Mouse (Mus musculus) cerebellum, adult 2 months (tissue): ENCODE results near the gene Cd81. TPM values are rescaled to one million over a fixed set of nuclear protein-coding genes. Genes with fewer than 3 reads are reported as not detected.

Experiments used
- DNase-seq, 2 experiments: peaks; one replicate each; pipeline ENCODE4 v3.0.0; 2021
- H3K27ac ChIP-seq: fragments of 200-500 bp; 2 replicates; pipeline ENCODE4 v1.5.1; 2012; ENCODE audit warnings: low read length, control low read depth, inconsistent platforms; ENCODE audit not compliant: insufficient read depth
- H3K27me3 ChIP-seq: fragments of 200-500 bp; 2 replicates; pipeline ENCODE4 v1.6.1; 2012; ENCODE audit warnings: inconsistent platforms, mild to moderate bottlenecking, low read length, moderate library complexity; ENCODE audit not compliant: control insufficient read depth, insufficient read depth
- H3K4me1 ChIP-seq: fragments of 200-500 bp; 2 replicates; pipeline ENCODE4 v1.6.1; 2011; ENCODE audit warnings: low read length; ENCODE audit not compliant: control insufficient read depth, insufficient read depth
- H3K4me3 ChIP-seq: fragments of 200-500 bp; replicated peaks from 2 replicates; pipeline ENCODE3; 2011; ENCODE audit warnings: mild to moderate bottlenecking, low read depth, low read length, control low read depth; ENCODE audit not compliant: insufficient read depth
- CTCF ChIP-seq: fragments of 200-500 bp; IDR thresholded peaks from 2 replicates; pipeline ENCODE4 v1.5.1; 2011; ENCODE audit warnings: low read depth, mild to moderate bottlenecking, control low read depth, low read length, moderate library complexity, borderline replicate concordance; ENCODE audit not compliant: insufficient read depth
- POLR2A ChIP-seq: fragments of 200-500 bp; IDR thresholded peaks from 2 replicates; pipeline ENCODE4 v1.6.1; 2011; ENCODE audit warnings: low read length, control low read depth, borderline replicate concordance; ENCODE audit not compliant: insufficient read depth
- WGBS: fragments of 180-500 bp; shearing (Covaris S2); methylation state at CpG from one replicate; pipeline ENCODE4 v1.1.7; 2018; 5-methylcytosine and 5-hydroxymethylcytosine counted together
- polyA plus RNA-seq: library from polyadenylated mRNA; depleted of rRNA; stranded (reverse); fragments of >200 nt; gene quantifications from 2 replicates; pipeline ENCODE4 v1.2.3, GENCODE M21; 2012; rRNA removed

Gene Cd81
- 841 and 916 TPM in 2 replicates for polyA plus RNA-seq

GRCm38 (mm10) chr7:143052626-143053007, at the start of gene Cd81:
Gene Cd81 (plus strand): TSS chr7:143052739.
- no peaks in the 10 kb centered on the region for H3K27me3 ChIP-seq

GRCm38 (mm10) chr7:143004727-143005343, 47.7 kb upstream of the Cd81 start, which contains the start of gene Tspan32:
Gene Tspan32 (plus strand): TSS chr7:143005046.
- Histone ChIP-seq H3K4me1 (peaks cover 9% of the 10 kb centered on the region; the same call in 1 of the 2 replicates), H3K27ac (no peak within 1 kb of the TSS), H3K27me3 (no peaks in the 10 kb centered on the region), H3K4me3 (no peak within 1 kb of the TSS)
- TF ChIP-seq POLR2A (no peak), CTCF (no peak)
- WGBS, result 67% methylated on average over 4 of the region's 4 CpGs
- DNase-seq, result no peak

More at GRCm38 (mm10) chr7:143052626-143053007, at the start of gene Cd81:
- peaks cover 19% of the 10 kb centered on the region for H3K4me1 ChIP-seq
- peak; percentile 73 for TF ChIP-seq POLR2A
- TF ChIP-seq CTCF, result no peak
- WGBS, result under 1% methylated on average over 37 of the region's 37 CpGs
- peak; percentile 73 to 79 for DNase-seq
- H3K4me3 ChIP-seq, result peak within 1 kb of the TSS; percentile 93
- H3K27ac ChIP-seq, result peak within 1 kb of the TSS; percentile 89

GRCm38 (mm10) chr7:143005344-143006096, 47.0 kb upstream of the Cd81 start:
- DNase-seq, result no peak
- no peaks in the 10 kb centered on the region for H3K27me3 ChIP-seq
- 96% methylated on average over 6 of the region's 6 CpGs for WGBS
- H3K27ac ChIP-seq, result no peak overlapping the region
- H3K4me1 ChIP-seq, result peaks cover 9% of the 10 kb centered on the region; the same call in 1 of the 2 replicates
- H3K4me3 ChIP-seq, result no peak overlapping the region
- no peak for TF ChIP-seq CTCF
- TF ChIP-seq POLR2A, result no peak

GRCm38 (mm10) chr7:143006097-143006755, 46.3 kb upstream of the Cd81 start:
- Histone ChIP-seq H3K4me3 (no peak overlapping the region), H3K27me3 (no peaks in the 10 kb centered on the region), H3K27ac (no peak overlapping the region), H3K4me1 (peaks cover 9% of the 10 kb centered on the region; the same call in 1 of the 2 replicates)
- TF ChIP-seq POLR2A (no peak), CTCF (no peak)
- WGBS, result 98% methylated on average over 2 of the region's 2 CpGs
- DNase-seq, result no peak

- no peak for TF ChIP-seq POLR2A
- no peak for TF ChIP-seq CTCF
Measured at GRCm38 (mm10) chr7:143006756-143007598, 45.6 kb upstream of the Cd81 start.

GRCm38 (mm10) chr7:143007599-143008369, 44.8 kb upstream of the Cd81 start:
- Histone ChIP-seq H3K27ac (0 out of 2 replicates have a peak overlapping the region, but pooled peaks have one; percentile 4), H3K4me3 (no peak overlapping the region), H3K27me3 (no peaks in the 10 kb centered on the region), H3K4me1 (peaks cover 13% of the 10 kb centered on the region; the same call in 1 of the 2 replicates)
- WGBS, result 38% methylated on average over 17 of the region's 17 CpGs
- TF ChIP-seq POLR2A, result no peak
- peak; percentile 95 for TF ChIP-seq CTCF
- DNase-seq, result peak; percentile 80 to 90

More at GRCm38 (mm10) chr7:143006756-143007598, 45.6 kb upstream of the Cd81 start:
- Histone ChIP-seq H3K4me1 (peaks cover 9% of the 10 kb centered on the region; the same call in 1 of the 2 replicates), H3K27me3 (no peaks in the 10 kb centered on the region), H3K4me3 (no peak overlapping the region), H3K27ac (no peak overlapping the region)
- 95% methylated on average over 8 of the region's 8 CpGs for WGBS
- no peak for DNase-seq
